Mouse (Mus musculus) kidney, adult 8-10 months (tissue): ENCODE data around the gene Camta1.
"Not testable (repeated sequence)": the region's sequence is repeated elsewhere in the genome, so short reads cannot be mapped to it uniquely, and the experiment has no call there.

ENCODE experiments used
- DNase-seq, 2 experiments: peaks; one replicate each; pipeline ENCODE4 v3.0.0; 2022

The Camta1 gene

DNA sequence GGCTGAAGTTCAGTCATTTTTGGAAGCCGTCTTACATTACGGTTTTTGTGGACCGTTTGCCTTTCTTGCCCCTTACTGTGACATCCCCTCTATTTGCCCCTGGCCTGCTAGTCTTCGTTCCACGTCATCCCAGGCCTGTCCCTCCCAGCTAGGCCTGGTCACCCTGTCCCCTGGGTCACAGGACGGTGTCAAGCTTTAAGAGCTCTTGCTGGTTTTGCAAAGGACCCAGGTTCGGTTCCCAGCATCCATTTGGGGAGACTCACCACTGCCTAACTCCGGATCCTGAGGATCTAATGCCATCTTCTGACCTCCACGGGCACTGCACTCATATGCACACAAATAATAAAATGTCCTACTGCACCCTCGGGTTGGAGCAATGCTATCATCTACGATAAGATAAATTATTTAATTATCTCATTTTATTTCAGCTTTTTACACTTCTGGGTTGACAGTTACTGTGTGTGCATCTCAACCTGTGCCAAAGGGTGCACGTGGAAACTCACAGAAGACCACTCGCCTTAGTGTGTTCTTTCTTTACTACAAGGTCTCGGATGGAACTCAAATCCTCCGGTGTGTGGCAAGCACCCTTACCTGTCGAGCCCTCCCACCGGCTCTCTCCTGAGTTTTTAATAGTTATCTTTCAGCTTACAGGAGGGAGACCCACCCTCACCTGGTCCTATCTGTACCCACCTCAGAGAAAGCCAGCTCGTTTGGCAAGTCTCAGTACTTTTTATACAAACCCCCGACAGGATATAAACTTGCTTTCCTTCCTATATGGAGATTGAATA lies 951.3 kb downstream of the Camta1 start:
- no peak for DNase-seq

DNA sequence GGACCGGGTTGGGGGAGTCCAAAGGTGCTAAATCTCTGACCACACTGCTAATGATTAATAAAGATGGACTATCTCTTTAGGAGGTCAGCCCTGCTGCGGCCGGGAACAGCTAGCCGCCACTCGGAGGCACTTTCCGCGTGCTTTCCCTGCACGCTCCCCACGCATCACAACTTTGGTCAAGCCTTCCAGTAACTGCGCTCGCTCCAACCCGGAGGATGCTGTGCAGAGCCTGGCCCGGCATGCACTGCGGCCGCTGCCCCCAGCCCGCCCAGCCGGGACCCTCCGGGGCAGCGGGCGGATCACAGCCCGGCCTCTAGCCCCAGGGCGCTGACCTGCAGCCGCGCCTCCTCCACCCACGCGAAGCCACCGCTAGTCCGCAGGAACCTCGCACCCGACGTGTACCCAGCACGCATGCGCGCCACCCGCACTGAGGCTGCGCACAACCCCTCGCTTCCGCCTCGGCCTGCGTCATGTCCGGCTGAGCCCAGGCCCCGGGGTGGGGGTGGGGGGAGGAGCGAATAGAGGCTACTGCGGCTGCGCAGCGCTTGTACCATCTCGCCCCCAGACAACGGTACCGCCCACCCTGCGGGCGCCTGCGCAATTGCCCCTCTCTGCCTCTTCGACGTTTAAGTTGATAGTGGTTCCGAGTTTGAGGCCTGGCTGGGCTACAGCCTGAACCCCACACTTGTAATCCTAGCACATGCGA lies 952.1 kb downstream of the Camta1 start:
- DNase-seq: peak; percentile 96

GRCm38 (mm10) chr4:150908512-150908911 lies 953.2 kb downstream of the Camta1 start:
- DNase-seq: not testable (repeated sequence)

DNA sequence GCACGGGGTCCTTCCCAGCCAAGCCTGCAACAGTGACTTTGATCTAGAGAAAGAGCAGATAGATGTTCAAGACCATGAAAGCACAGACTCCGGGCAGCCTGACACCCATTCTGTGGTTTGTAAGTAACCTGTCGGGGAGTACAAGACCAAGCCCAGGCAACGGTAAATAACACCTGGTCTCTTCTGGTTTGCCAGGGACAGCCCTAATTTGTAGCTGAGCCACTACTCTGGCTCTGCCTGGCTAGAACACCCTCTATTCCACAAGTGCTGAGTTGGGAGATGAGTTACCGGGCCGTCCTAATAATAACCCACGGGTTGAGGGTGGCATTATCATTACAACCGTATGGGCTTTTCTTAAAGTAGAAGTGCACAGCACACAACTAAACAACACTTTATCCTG lies 954.6 kb downstream of the Camta1 start:
- no peak for DNase-seq

DNA sequence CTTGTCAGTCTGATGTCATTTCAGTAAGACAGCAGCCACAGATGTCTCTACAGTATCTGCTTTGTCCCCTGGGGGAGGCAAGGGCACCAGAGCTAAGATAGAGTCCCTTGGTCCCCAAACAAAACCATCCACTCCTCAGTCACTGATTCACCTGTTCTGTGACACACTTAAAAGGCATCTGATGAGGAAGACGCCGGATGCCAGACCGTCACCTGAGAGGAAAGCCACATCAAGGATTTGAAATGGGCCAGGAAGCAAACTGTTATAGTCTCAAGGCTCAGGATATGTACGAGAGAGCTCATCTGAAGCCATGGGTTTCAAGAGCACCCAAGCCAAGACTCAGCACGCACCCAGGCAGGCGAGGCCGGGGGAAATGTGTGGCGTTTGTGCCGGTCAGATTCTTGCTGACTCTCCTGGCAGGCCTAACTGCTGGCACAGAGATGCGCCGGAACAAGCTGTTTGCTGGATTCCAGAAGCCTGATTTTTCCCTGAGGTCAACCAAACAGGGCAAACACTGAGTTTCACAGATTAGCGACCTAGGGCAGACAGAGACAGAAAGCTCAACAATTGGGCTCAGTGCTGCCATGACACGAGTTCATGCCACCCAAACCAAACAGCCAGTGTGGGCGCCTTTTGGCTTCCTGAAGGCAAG lies 958.5 kb downstream of the Camta1 start:
- peak; percentile 85 to 87 for DNase-seq

- peak; percentile 81 to 83 for DNase-seq
These were observed 959.6 kb downstream of the Camta1 start for GRCm38 (mm10) chr4:150902062-150902461.

- DNase-seq: peak; percentile 78 to 82
These were observed 960.0 kb downstream of the Camta1 start for GRCm38 (mm10) chr4:150901651-150902050.

DNA sequence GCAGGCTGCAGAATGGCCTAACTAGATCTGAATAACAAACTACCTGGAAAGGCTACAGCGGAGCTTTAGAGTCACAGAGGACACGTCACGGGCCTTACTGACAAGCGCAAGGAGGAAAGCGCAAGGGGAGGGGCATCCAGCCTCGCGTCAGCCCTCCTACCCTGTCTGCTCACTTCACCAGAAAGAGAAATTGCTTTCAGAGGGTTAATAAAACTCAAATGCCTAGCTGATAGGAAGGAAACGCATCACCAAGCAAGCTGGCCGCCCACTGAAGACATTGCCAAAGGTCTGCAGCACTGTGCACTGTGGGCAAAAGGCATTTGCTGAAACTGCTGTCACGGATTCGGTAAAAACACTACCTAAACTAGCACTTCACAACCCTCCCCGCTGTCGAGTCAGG lies 961.2 kb downstream of the Camta1 start:
- peak; percentile 56 to 61 for DNase-seq

DNA sequence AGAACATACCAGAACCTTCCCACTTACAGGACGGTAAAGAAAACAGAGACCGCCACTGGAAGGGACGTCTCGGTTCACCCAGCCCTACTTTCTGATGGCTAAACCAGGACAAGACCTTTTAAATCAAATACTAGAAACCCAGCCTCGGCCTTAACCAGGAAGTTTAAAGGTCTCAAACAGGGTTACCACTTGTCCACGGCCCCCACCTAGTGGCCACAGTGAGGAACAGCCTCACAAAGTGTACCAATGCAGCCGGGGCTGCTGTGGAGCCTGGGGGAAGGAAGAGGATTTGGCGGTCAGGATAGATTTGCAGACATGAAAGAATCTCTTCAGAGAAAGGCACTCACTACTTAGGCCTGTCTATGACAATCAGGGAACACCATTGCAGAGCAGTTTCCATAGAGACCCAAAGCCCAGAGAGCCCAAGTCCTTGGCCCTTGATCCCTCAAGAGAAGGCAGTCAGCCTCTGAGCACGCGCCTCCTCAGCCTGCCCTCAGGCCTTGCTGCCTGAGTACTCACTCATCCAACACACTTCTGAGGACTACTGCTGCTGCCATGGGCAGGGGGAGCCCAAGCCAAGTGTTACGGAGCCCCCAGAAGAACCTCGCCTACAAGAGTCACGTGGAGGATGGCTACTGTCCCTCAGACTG lies 962.8 kb downstream of the Camta1 start:
- peak; percentile 61 to 73 for DNase-seq

DNA sequence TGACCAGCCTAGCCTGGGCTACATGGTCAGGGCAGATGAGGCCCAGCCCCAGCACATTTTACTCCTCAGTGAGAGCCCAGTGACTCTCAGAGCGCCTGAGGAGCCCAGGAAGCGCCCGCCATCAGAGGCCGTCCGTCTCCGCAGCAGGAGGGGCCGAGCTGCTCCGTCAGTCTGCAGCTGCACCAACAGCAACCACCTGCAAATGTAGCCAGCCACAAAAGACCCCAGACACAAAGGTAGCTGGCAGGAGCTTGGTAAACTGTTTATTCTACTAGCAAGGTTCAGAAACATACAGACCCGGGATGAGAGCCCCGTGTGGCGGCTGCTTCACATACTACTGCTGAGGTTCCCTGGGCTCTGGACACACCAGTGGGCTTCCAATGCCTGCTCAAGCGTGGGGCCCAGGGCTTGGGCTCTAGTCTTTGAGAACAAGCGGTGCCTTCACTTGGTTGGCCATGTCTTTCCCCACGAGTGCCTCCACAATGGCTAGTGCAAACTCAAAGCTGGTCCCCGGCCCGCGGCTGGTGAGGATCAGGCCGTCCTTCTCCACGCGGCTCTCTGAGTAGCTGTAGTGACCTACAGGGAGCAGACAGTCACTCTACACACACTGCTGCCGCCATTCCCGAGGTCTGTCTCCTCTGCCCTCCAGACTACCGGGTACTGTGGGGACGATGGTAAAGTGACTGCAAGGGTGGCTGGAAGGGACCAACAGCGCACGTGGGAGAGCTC lies 964.6 kb downstream of the Camta1 start:
- no peak for DNase-seq

DNA sequence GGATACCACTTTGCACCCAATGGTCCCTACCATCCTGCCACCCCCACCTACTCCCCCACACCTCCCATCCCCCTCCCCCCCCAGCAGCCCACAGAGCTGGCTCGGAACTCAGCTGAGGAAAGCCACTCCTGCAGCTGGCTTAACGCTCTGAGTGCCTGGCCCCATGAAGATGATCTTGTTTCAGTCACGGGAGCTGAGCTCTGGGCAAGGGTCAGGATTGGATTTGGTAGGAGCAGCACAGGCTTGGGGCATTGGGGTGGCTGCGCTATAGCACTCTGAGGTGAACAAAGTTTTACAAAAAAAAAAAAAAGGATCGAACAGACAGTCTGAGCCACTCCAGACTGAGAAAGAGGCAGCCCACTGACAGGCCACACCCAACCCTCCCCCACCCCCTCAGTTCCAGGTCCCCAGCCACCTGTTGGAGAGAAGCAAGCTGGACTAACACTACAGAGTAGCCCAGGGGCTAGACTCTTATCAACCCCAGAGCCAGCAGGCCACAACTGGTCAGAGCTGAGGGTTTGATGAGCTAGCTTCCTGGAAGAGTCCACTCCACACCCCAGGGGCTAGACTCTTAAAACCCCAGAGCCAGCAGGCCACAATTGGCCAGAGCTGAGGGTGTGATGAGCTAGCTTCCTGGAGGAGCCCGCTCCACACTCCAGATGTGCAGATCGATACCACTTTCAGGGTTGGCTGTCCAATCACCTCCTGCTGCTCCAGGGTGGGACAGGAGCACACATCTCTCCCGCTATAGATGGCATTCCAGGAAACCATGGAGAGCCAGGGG lies 966.8 kb downstream of the Camta1 start:
- DNase-seq: no peak

- no peak for DNase-seq
These were observed 970.4 kb downstream of the Camta1 start for GRCm38 (mm10) chr4:150891308-150891707.

GRCm38 (mm10) chr4:150889955-150890315 lies 971.7 kb downstream of the Camta1 start:
- no peak for DNase-seq

- DNase-seq: no peak
These were observed 972.3 kb downstream of the Camta1 start for GRCm38 (mm10) chr4:150889273-150889954.

DNA sequence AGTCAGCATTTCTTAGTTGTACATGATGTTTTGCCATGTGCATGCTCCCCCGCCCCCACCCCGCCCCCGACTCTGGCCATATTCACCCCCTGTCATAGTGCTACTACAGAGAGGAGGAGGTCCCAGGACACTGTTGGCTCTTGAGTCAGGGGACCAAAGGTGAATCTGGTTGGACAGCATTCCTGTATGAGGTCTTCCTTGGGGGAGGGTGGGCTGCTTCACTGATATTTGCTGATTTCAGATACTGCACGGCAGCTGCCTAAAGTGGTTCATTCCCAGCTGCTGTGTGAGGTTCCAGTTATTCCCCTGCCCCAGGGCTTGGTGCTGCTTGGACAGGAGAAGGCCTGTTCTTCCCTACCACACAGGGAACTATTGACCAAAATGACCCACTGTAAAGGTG lies 973.2 kb downstream of the Camta1 start:
- no peak for DNase-seq

DNA sequence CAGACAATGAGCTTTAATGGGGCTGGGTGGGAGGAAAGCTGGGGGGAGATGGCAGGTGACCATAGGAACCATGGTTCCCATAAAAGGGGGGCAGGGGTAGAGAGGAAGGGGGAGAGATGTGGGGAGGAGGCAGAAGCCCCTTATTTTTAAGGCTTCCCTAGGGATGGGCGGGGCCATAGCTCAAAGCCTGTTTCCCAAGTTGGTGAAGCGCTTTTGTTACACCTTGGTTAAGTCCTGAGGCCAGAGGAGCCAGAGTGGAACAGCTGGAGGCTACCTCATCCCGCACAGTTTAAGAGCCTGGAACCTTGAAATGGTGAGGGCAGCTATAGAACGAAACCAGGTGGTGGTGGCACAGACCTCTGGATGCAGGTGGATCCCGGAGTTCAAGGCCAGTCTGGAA lies 973.8 kb downstream of the Camta1 start:
- DNase-seq: no peak

DNA sequence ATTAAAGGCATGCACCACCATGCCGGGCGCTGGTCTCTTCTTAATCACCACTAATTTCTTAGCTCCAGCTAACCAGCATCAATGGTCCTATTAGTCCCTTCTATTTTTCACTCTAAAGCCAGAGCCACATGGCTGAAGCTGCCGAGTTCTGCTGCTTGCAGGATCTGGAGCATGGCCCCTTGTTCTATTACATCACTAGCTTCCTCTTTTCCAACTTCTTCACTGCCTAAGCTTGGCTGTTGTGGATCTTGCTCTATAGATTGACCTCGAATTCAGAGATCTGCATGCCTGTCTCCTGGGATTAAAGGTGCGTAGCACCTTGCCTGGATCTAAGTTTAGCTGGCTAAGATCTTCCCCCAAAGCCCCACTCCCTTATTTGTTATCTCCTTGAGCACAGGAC lies 979.0 kb downstream of the Camta1 start:
- no peak for DNase-seq

GRCm38 (mm10) chr4:150880364-150880763 lies 981.3 kb downstream of the Camta1 start:
- no peak for DNase-seq

DNA sequence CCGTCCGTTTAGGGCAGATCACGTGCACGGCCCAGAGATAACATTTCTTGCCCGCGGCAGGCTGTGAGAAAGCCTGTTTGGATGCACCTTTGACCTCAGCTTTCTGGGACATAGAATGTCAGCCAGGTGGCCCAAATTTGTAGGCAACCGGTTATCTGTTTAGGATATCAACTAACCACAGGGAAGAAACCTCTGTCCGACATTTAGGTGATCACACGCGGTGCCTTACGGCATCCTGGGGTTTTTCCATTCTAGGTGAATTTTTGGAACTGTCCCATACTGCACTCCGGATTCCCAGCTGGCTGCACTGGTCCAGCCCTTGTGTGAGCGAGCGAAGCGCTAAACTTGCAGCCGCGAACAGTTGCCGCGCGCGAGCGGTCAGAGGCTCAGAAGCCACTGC lies 982.0 kb downstream of the Camta1 start:
- DNase-seq: no peak

DNA sequence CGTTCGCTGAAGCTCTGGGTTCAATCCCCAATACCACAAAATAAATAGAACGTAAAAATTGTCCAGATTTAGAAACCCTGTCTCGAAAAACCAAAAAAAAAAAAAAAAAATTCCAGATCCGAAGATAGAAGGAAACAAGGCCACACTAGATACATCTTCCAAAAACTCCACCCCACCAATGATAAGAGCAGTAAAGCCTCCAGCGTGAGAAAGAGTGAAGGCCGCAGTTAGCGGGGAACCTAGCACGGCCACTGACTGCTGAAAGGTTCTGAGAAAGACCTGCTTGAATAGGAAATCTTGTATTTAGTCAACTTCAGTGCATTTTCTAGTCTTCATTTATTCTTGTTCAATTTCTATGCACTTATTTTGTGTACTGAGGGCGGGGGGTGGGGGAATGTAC lies 986.3 kb downstream of the Camta1 start:
- DNase-seq: no peak

DNA sequence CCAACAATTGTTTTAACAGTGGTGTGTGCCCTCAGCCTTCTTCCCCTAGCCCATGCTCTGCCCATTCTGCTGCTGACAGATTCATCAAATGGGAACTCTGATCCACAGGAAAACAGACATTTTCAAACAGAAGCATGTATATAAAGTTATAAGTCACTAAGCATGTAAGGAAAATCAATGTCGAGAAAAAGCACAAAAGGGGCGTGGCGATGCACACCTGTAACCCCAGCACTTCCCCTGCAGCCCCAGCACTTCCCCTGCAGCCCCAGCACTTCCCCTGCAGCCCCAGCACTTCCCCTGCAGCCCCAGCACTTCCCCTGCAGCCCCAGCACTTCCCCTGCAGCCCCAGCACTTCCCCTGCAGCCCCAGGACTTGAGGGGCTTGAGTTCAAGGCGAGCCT lies 987.3 kb downstream of the Camta1 start:
- not testable (repeated sequence) for DNase-seq
